In the genomic region with DNA sequence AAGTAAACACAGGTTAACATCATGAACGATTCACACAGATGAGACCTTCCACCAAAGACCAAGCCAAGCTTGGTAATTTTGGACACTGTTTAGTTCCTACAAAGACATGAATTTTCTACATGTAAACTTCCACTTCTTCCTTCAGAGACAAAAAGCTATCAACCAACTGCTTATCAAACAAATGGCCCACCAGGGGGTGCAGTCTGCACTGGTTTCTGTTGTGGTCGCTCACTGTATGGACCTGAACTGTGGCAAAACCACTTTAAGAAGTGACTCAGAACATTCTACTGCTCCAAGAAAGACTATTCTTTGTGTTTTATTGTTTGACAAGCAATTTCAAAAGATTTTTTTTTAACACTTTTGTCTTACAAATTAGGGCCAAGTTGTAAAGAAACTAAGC, we compare ENCODE assay signal across 8 mouse cellular contexts.
A peak's percentile ranks its signal among the peaks of the same experiment; 100 is the strongest.
DNase-seq lines count a peak whose midpoint lies in the region; ATAC-seq and TF ChIP-seq lines count a peak whose summit lies in the region.

No protein-coding gene starts in this region.

- H3K4me1 ChIP-seq in neural tube, embryonic 11.5 days (ENCODE audit: control insufficient read depth, insufficient read depth, low read length), result peaks cover 21% of the 10 kb centered on the region
- H3K4me1 ChIP-seq in neural tube, embryonic 15.5 days, result peaks cover 50% of the 10 kb centered on the region
- 0 out of 2 replicates have a peak, but pooled peaks cover 2% of the 10 kb centered on the region for H3K4me1 ChIP-seq in intestine, embryonic 16.5 days (ENCODE audit: control insufficient read depth, insufficient read depth, low read length)
- no peaks in the 10 kb centered on the region for H3K4me1 ChIP-seq in liver, adult 2 months (ENCODE audit: control insufficient read depth, insufficient read depth, low read length)

- peak; percentile 45 for TF ChIP-seq CTCF in liver, adult 2 months (IDR thresholded peaks at IDR 0.05; ENCODE audit: low read depth, low read length)

- no peaks in the 10 kb centered on the region for H3K79me2 ChIP-seq in liver, adult 2 months (ENCODE audit: control insufficient read depth, insufficient read depth, low read length)

- no peak for ATAC-seq in neural tube, embryonic 11.5 days (ENCODE audit: insufficient read depth, low FRiP score, low TSS enrichment)
- no peak for ATAC-seq in neural tube, embryonic 15.5 days (ENCODE audit: low FRiP score)
- ATAC-seq in erythroblast, adult 5-6 weeks (replicated peaks; ENCODE audit: low FRiP score, poor library complexity, severe bottlenecking), result 0 out of 2 replicates have a peak, but pooled peaks have one; percentile 41
- ATAC-seq in intestine, embryonic 16.5 days, result 0 out of 2 replicates have a peak, but pooled peaks have one; percentile 55
- ATAC-seq in inflammation-experienced regulatory T-cells, adult 6 months, result no peak

- 47% methylated on average over 2 of the region's 2 CpGs for WGBS in neural tube, embryonic 11.5 days
- WGBS in neural tube, embryonic 15.5 days, result 43% methylated on average over 2 of the region's 2 CpGs
- WGBS in intestine, embryonic 16.5 days, result 36% methylated on average over 2 of the region's 2 CpGs
- 51% methylated on average over 2 of the region's 2 CpGs for WGBS in liver, adult 2 months

- no peaks in the 10 kb centered on the region for H3K36me3 ChIP-seq in neural tube, embryonic 11.5 days (ENCODE audit: control insufficient read depth, insufficient read depth, low read length)
- H3K36me3 ChIP-seq in neural tube, embryonic 15.5 days, result no peaks in the 10 kb centered on the region
- no peaks in the 10 kb centered on the region for H3K36me3 ChIP-seq in intestine, embryonic 16.5 days (ENCODE audit: control insufficient read depth, insufficient read depth, low read length)
- no peaks in the 10 kb centered on the region for H3K36me3 ChIP-seq in liver, adult 2 months (ENCODE audit: control insufficient read depth, insufficient read depth, low read length)

- H3K4me3 ChIP-seq in neural tube, embryonic 11.5 days (ENCODE audit: low read depth, low read length), result no peak overlapping the region
- H3K4me3 ChIP-seq in neural tube, embryonic 15.5 days (replicated peaks), result no peak overlapping the region
- H3K4me3 ChIP-seq in intestine, embryonic 16.5 days (ENCODE audit: low read length), result no peak overlapping the region
- no peak overlapping the region for H3K4me3 ChIP-seq in liver, adult 2 months (ENCODE audit: insufficient read depth, low read depth, low read length)

- no peaks in the 10 kb centered on the region for H3K27me3 ChIP-seq in neural tube, embryonic 11.5 days (ENCODE audit: control insufficient read depth, insufficient read depth, low read length)
- no peaks in the 10 kb centered on the region for H3K27me3 ChIP-seq in neural tube, embryonic 15.5 days (replicated peaks)
- no peaks in the 10 kb centered on the region for H3K27me3 ChIP-seq in intestine, embryonic 16.5 days (replicated peaks; ENCODE audit: control insufficient read depth, insufficient read depth, low read length)
- no peaks in the 10 kb centered on the region for H3K27me3 ChIP-seq in liver, adult 2 months (ENCODE audit: control insufficient read depth, insufficient read depth, low read length)

- H3K9me3 ChIP-seq in neural tube, embryonic 11.5 days (ENCODE audit: control insufficient read depth, low read length), result no peaks in the 10 kb centered on the region
- no peaks in the 10 kb centered on the region for H3K9me3 ChIP-seq in neural tube, embryonic 15.5 days (replicated peaks)
- no peaks in the 10 kb centered on the region for H3K9me3 ChIP-seq in intestine, embryonic 16.5 days (ENCODE audit: control insufficient read depth, low read length)

- no peak for TF ChIP-seq POLR2A in liver, adult 2 months (IDR thresholded peaks at IDR 0.05; ENCODE audit: extremely low read depth, insufficient read depth, low read length)

- no peak overlapping the region for H3K27ac ChIP-seq in neural tube, embryonic 11.5 days (ENCODE audit: low read depth, low read length)
- H3K27ac ChIP-seq in neural tube, embryonic 15.5 days (replicated peaks), result no peak overlapping the region
- no peak overlapping the region for H3K27ac ChIP-seq in intestine, embryonic 16.5 days (ENCODE audit: low read length)
- no peak overlapping the region for H3K27ac ChIP-seq in liver, adult 2 months (replicated peaks; ENCODE audit: insufficient read depth, low read depth, low read length)

- no peak overlapping the region for H3K9ac ChIP-seq in neural tube, embryonic 11.5 days (ENCODE audit: low read length)
- no peak overlapping the region for H3K9ac ChIP-seq in neural tube, embryonic 15.5 days (replicated peaks)
- no peak overlapping the region for H3K9ac ChIP-seq in intestine, embryonic 16.5 days (ENCODE audit: low read depth, low read length)
- no peak overlapping the region for H3K9ac ChIP-seq in liver, adult 2 months (ENCODE audit: low read depth, low read length)

- no peak overlapping the region for H3K4me2 ChIP-seq in neural tube, embryonic 11.5 days (ENCODE audit: low read depth)
- no peak overlapping the region for H3K4me2 ChIP-seq in neural tube, embryonic 15.5 days
- no peak overlapping the region for H3K4me2 ChIP-seq in intestine, embryonic 16.5 days (ENCODE audit: low read depth, low read length)

- peak; percentile 76 for DNase-seq in neural tube, embryonic 11.5 days (ENCODE audit: low spot score)
- peak; percentile 81 for DNase-seq in adrenal gland, postnatal 14 days
- DNase-seq in liver, adult 2 months (ENCODE audit: extremely low read depth, low read depth, low spot score), result peak; percentile 31
- DNase-seq in right cerebral cortex, adult 2 months (ENCODE audit: low spot score in 2 of 2), result peak; percentile 61 to 73

Comparison
In these comparisons a context has a peak if more than half of its experiments do, and no peak if none do; other contexts are left out.
1. ATAC-seq: peak in erythroblast, adult 5-6 weeks (single experiment) and intestine, embryonic 16.5 days (single experiment); none in neural tube, embryonic 11.5 days (single experiment), neural tube, embryonic 15.5 days (single experiment) and inflammation-experienced regulatory T-cells, adult 6 months (single experiment).
2. DNase-seq: peak in every context shown above with its lines; median percentile 81 in adrenal gland, postnatal 14 days; 76 in neural tube, embryonic 11.5 days; 67 in right cerebral cortex, adult 2 months; 31 in liver, adult 2 months.